Mouse (Mus musculus) limb, embryonic 10.5 days (tissue): ENCODE measurements around the gene Nkx3-2. TPM values are rescaled to one million over a fixed set of nuclear protein-coding genes. Genes with fewer than 3 reads are reported as not detected.
A peak's percentile ranks its signal among the peaks of the same experiment; 100 is the strongest.

Experiments
- DNase-seq: peaks from one replicate; pipeline ENCODE4 v3.0.0-alpha.2; 2017; ENCODE audit warnings: low spot score
- H3K27ac ChIP-seq: fragments of 300-500 bp; sonication (generic); 2 replicates; pipeline ENCODE4 v1.5.1; 2016; ENCODE audit warnings: mild to moderate bottlenecking
- H3K27me3 ChIP-seq: fragments of 300-500 bp; sonication (generic); 2 replicates; pipeline ENCODE4 v1.6.1; 2016; ENCODE audit warnings: low read depth, mild to moderate bottlenecking; ENCODE audit not compliant: poor library complexity, severe bottlenecking
- H3K36me3 ChIP-seq: fragments of 300-500 bp; sonication (generic); 2 replicates; pipeline ENCODE4 v1.6.1; 2016; ENCODE audit warnings: mild to moderate bottlenecking, moderate library complexity
- H3K4me1 ChIP-seq: fragments of 300-500 bp; sonication (generic); 2 replicates; pipeline ENCODE4 v1.6.1; 2016
- H3K4me3 ChIP-seq: fragments of 300-500 bp; sonication (generic); 2 replicates; pipeline ENCODE4 v1.5.1; 2016; ENCODE audit warnings: mild to moderate bottlenecking, moderate library complexity
- H3K9me3 ChIP-seq: fragments of 300-500 bp; sonication (generic); replicated peaks from 2 replicates; pipeline ENCODE4 v1.6.1; 2016; ENCODE audit warnings: mild to moderate bottlenecking
- WGBS: fragments of 180-500 bp; shearing (Covaris S2); methylation state at CpG from one replicate; pipeline ENCODE4 v1.1.7; 2016; 5-methylcytosine and 5-hydroxymethylcytosine counted together
- polyA plus RNA-seq: library from polyadenylated mRNA; unstranded; fragments of >200 nt; fragmentation: Nextera tagmentation; extraction: Ambion mirVana; gene quantifications from 2 replicates; pipeline ENCODE4 v1.2.1, GENCODE M21; 2016

Nkx3-2 gene
- polyA plus RNA-seq, 1 experiment from 2014 or later = 0.50 TPM

DNA sequence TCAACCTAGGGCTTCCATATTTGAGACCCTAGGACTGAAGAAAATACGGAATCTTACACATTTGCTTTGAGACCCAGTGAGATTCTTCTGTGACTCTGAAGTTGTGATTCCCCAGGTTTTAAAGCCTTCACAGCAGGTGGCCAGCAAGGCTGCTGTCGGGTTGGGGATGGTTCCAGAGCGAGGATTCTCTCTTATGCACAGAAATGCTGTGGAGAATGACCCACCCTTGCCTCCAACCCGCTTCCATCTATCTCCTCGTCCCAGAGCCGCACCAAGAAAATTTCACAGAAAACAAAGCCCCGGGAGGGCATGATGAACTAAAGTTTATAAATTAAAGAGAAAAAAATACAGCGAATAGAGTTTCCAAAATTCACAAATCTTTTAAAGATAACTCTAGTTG, 4.2 kb downstream of the Nkx3-2 start:
- H3K4me3 ChIP-seq = no peak overlapping the region
- WGBS = 2% methylated on average over 8 of the region's 8 CpGs
- peaks cover 100% of the 10 kb centered on the region for H3K27me3 ChIP-seq
- H3K27ac ChIP-seq = no peak overlapping the region
- no peaks in the 10 kb centered on the region for H3K9me3 ChIP-seq
- no peak for DNase-seq
- no peaks in the 10 kb centered on the region for H3K36me3 ChIP-seq
- H3K4me1 ChIP-seq = peaks cover 30% of the 10 kb centered on the region

GRCm38 (mm10) chr5:41758671-41759639, 5.3 kb downstream of the Nkx3-2 start:
- 3% methylated on average over 19 of the region's 19 CpGs for WGBS
- no peaks in the 10 kb centered on the region for H3K36me3 ChIP-seq
- DNase-seq = peak; percentile 52
- no peak overlapping the region for H3K4me3 ChIP-seq
- H3K4me1 ChIP-seq = peaks cover 27% of the 10 kb centered on the region
- no peak overlapping the region for H3K27ac ChIP-seq
- no peaks in the 10 kb centered on the region for H3K9me3 ChIP-seq
- H3K27me3 ChIP-seq = peaks cover 100% of the 10 kb centered on the region

GRCm38 (mm10) chr5:41757338-41757737, 7.0 kb downstream of the Nkx3-2 start:
- Histone ChIP-seq H3K27me3 (peaks cover 100% of the 10 kb centered on the region), H3K9me3 (no peaks in the 10 kb centered on the region), H3K27ac (no peak overlapping the region), H3K4me1 (peaks cover 13% of the 10 kb centered on the region; the same call in 1 of the 2 replicates), H3K4me3 (no peak overlapping the region), H3K36me3 (no peaks in the 10 kb centered on the region)
- no peak for DNase-seq
- 3% methylated on average over 5 of the region's 5 CpGs for WGBS

DNA sequence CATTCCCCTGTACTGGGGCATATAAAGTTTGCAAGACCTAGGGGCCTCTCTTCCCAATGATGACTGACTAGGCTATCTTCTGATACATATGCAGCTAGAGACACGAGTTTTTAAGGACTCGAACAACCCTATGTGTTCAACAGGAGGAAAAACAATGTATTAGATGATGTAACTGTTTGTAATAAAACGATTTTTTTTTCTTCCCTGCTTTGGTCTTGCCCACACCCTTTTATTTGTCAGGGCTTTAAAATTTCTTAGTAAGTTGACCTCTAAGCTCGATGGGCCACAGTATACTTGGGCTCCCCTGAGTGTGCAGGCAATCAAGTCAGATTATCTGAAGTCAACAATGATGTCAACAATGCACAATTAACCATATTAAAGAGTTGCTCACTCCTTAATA, 7.9 kb downstream of the Nkx3-2 start:
- no peaks in the 10 kb centered on the region for H3K36me3 ChIP-seq
- H3K27ac ChIP-seq = no peak overlapping the region
- peaks cover 100% of the 10 kb centered on the region for H3K27me3 ChIP-seq
- DNase-seq = no peak
- no peaks in the 10 kb centered on the region for H3K9me3 ChIP-seq
- WGBS = 3% methylated on average over 4 of the region's 4 CpGs
- H3K4me1 ChIP-seq = peaks cover 7% of the 10 kb centered on the region; the same call in 1 of the 2 replicates
- H3K4me3 ChIP-seq = no peak overlapping the region

GRCm38 (mm10) chr5:41755373-41755960, 8.8 kb downstream of the Nkx3-2 start:
- peaks cover 5% of the 10 kb centered on the region; the same call in 1 of the 2 replicates for H3K4me1 ChIP-seq
- no peaks in the 10 kb centered on the region for H3K9me3 ChIP-seq
- peak; percentile 49 for DNase-seq
- WGBS = under 1% methylated on average over 23 of the region's 23 CpGs
- no peak overlapping the region for H3K4me3 ChIP-seq
- no peak overlapping the region for H3K27ac ChIP-seq
- no peaks in the 10 kb centered on the region for H3K36me3 ChIP-seq
- peaks cover 100% of the 10 kb centered on the region for H3K27me3 ChIP-seq

- peaks cover 5% of the 10 kb centered on the region; the same call in 1 of the 2 replicates for H3K4me1 ChIP-seq
- under 1% methylated on average over 16 of the region's 16 CpGs for WGBS
- H3K4me3 ChIP-seq = 0 out of 2 replicates have a peak overlapping the region, but pooled peaks have one; percentile 8
- H3K27ac ChIP-seq = no peak overlapping the region
- H3K27me3 ChIP-seq = peaks cover 100% of the 10 kb centered on the region
- H3K9me3 ChIP-seq = no peaks in the 10 kb centered on the region
- DNase-seq = no peak
- no peaks in the 10 kb centered on the region for H3K36me3 ChIP-seq
Observed at GRCm38 (mm10) chr5:41754836-41755235, 9.5 kb downstream of the Nkx3-2 start.

- H3K27me3 ChIP-seq = peaks cover 100% of the 10 kb centered on the region
- peak; percentile 50 for DNase-seq
- 0 out of 2 replicates have a peak overlapping the region, but pooled peaks have one; percentile 8 for H3K4me3 ChIP-seq
- WGBS = under 1% methylated on average over 17 of the region's 17 CpGs
- H3K36me3 ChIP-seq = no peaks in the 10 kb centered on the region
- no peak overlapping the region for H3K27ac ChIP-seq
- peaks cover 5% of the 10 kb centered on the region; the same call in 1 of the 2 replicates for H3K4me1 ChIP-seq
- H3K9me3 ChIP-seq = no peaks in the 10 kb centered on the region
Observed at GRCm38 (mm10) chr5:41754226-41754775, 10.0 kb downstream of the Nkx3-2 start.

DNA sequence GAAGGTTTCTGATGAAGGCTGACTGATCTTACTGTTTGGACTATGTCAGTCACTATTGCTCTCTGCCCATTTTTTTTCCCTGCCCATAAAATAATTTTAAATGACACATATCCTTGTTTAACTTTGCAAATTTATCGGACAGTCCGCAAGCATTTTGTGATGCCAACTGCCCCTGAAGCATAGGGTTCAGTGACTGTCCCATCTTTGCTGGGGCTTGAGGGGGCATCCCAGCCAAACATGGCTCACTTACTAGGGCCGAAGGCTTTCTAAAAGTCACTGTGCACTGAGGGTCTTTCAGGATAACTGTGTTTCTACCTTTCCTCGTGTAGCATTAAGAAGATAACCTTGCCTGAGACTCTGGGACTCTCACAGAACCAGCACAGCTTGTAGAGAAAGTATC, 11.6 kb downstream of the Nkx3-2 start:
- Histone ChIP-seq H3K36me3 (no peaks in the 10 kb centered on the region), H3K27ac (no peak overlapping the region), H3K27me3 (peaks cover 100% of the 10 kb centered on the region), H3K4me1 (peaks cover 5% of the 10 kb centered on the region; the same call in 1 of the 2 replicates), H3K4me3 (no peak overlapping the region), H3K9me3 (no peaks in the 10 kb centered on the region)
- DNase-seq = no peak
- 35% methylated on average over 4 of the region's 4 CpGs for WGBS

- Histone ChIP-seq H3K27me3 (peaks cover 100% of the 10 kb centered on the region), H3K9me3 (no peaks in the 10 kb centered on the region), H3K4me1 (peaks cover 8% of the 10 kb centered on the region; the same call in 1 of the 2 replicates), H3K27ac (no peak overlapping the region), H3K36me3 (no peaks in the 10 kb centered on the region), H3K4me3 (no peak overlapping the region)
- peak; percentile 36 for DNase-seq
- WGBS = 2% methylated on average over 13 of the region's 15 CpGs
Observed at GRCm38 (mm10) chr5:41744898-41745780, 19.2 kb downstream of the Nkx3-2 start.

DNA sequence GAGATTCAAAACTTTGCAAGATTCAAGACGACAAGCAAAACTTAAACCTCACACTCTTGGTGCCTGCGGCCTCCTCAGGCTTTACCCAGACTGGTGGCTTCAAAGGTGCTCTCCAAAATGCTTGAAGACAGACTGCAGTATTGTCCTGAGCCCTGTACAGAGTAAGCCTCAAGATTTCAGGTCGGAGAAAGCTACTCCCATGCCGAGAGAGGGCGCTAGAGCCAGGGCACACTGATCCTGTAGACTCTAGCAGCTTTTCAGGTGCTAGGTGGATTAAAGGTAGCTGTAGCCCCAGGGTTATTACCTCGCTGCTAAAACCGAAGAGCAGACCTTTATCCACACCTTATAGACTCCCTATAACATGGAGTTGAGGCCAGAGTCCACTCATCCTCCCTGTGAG, 20.1 kb downstream of the Nkx3-2 start:
- WGBS = 8% methylated on average over 7 of the region's 7 CpGs
- no peaks in the 10 kb centered on the region for H3K36me3 ChIP-seq
- H3K9me3 ChIP-seq = no peaks in the 10 kb centered on the region
- peaks cover 8% of the 10 kb centered on the region; the same call in 1 of the 2 replicates for H3K4me1 ChIP-seq
- no peak overlapping the region for H3K4me3 ChIP-seq
- H3K27me3 ChIP-seq = peaks cover 96% of the 10 kb centered on the region
- no peak overlapping the region for H3K27ac ChIP-seq
- no peak for DNase-seq

DNA sequence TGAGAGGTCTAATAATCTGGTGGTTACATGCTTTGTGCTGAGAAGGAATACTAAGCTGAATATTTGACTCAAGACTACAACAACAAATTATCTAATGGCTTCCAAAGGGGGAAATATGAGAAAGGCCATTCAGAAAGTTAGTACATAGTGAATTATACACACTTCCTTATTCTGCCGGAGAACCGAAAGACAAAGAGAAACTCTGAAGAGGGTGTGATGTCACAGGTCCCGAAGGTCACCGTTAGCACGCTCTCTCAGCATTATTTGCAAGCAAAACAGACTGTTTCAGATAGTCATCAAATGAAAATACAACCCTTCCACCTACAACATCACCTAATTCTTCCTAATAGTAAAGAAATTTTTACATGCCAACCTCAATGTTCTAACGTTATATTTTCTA, 25.5 kb downstream of the Nkx3-2 start:
- Histone ChIP-seq H3K27me3 (peaks cover 71% of the 10 kb centered on the region), H3K4me3 (no peak overlapping the region), H3K36me3 (no peaks in the 10 kb centered on the region), H3K4me1 (peaks cover 21% of the 10 kb centered on the region), H3K27ac (no peak overlapping the region), H3K9me3 (no peaks in the 10 kb centered on the region)
- 63% methylated on average over 6 of the region's 6 CpGs for WGBS
- no peak for DNase-seq

GRCm38 (mm10) chr5:41737039-41737438, 27.3 kb downstream of the Nkx3-2 start:
- WGBS = 59% methylated on average over 5 of the region's 5 CpGs
- Histone ChIP-seq H3K4me3 (no peak overlapping the region), H3K9me3 (no peaks in the 10 kb centered on the region), H3K27ac (no peak overlapping the region), H3K27me3 (peaks cover 57% of the 10 kb centered on the region), H3K4me1 (peaks cover 21% of the 10 kb centered on the region), H3K36me3 (no peaks in the 10 kb centered on the region)
- no peak for DNase-seq
